Mouse (Mus musculus): ENCODE results near the gene Ampd3. TPM values are rescaled to one million over a fixed set of nuclear protein-coding genes. Genes with fewer than 3 reads are reported as not detected.

The Ampd3 gene
- polyA plus RNA-seq, 1 experiment: 1.8 TPM

DNA sequence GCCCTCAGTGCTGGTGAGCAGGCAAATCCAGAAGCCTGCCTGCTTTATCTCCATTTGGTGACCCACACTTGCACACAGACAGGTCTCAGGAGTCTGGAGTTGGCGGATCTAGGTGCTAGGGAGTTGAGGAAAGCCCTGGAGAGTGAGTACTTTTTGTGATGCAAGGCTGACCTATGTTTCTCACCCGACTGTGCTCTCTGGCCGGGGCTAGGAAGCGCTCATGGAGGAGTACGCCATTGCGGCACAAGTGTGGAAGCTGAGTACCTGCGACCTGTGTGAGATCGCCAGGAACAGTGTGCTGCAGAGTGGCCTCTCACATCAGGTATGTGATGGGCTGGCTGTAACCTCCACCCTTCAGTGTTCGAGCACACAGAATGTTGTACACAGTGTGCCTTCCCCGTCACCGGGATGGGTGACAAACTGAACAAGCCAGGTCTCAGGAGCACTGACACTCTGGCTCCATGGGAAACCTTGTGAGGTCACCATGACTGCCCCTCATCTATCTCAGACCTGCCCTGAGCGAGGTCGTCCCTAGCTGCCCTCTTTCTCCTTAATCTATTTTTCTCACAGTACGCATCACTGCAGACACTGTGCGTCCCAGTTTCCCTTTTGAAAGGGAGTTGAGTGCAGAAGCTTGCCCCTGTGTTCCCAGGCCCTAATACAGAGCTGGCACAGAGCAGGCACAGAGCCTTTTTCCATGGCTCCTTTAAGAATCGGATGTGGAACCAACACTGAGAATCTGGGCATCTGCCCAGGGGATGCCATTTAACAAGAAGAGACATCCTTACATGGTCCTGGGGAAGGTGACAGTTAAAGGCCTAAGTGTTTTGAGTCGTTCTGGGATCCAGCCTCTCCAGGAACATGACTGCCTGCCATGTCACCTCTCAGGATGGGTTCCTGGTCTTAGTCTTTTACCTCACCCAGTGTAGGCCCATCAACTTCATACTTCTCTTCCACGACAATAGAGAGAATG is 41.9 kb downstream of the Ampd3 start:
- Histone ChIP-seq H3K4me1 (ENCODE audit: control insufficient read depth, insufficient read depth, low read length) (no peaks in the 10 kb centered on the region), H3K27ac (ENCODE audit: control insufficient read depth, insufficient read depth, low read depth, low read length) (no peak overlapping the region), H3K36me3 (ENCODE audit: control insufficient read depth, insufficient read depth, low read length) (no peaks in the 10 kb centered on the region), H3K27me3 (ENCODE audit: control insufficient read depth, insufficient read depth, low read length) (no peaks in the 10 kb centered on the region), H3K4me3 (ENCODE audit: control insufficient read depth, low read depth, low read length) (no peak overlapping the region)
- TF ChIP-seq POLR2A (IDR thresholded peaks at IDR 0.05; ENCODE audit: control insufficient read depth, low read depth, low read length) (no peak), CTCF (IDR thresholded peaks at IDR 0.05; ENCODE audit: control insufficient read depth, insufficient read depth, insufficient replicate concordance, low read depth, low read length) (no peak)

GRCm38 (mm10) chr7:110810995-110811394 is 43.0 kb downstream of the Ampd3 start:
- no peak for TF ChIP-seq CTCF (IDR thresholded peaks at IDR 0.05; ENCODE audit: control insufficient read depth, insufficient read depth, insufficient replicate concordance, low read depth, low read length)
- TF ChIP-seq POLR2A (IDR thresholded peaks at IDR 0.05; ENCODE audit: control insufficient read depth, low read depth, low read length): no peak
- H3K36me3 ChIP-seq (ENCODE audit: control insufficient read depth, insufficient read depth, low read length): peaks cover 1% of the 10 kb centered on the region; the same call in 1 of the 2 replicates
- no peaks in the 10 kb centered on the region for H3K27me3 ChIP-seq (ENCODE audit: control insufficient read depth, insufficient read depth, low read length)
- no peak overlapping the region for H3K4me3 ChIP-seq (ENCODE audit: control insufficient read depth, low read depth, low read length)
- no peaks in the 10 kb centered on the region for H3K4me1 ChIP-seq (ENCODE audit: control insufficient read depth, insufficient read depth, low read length)
- no peak overlapping the region for H3K27ac ChIP-seq (ENCODE audit: control insufficient read depth, insufficient read depth, low read depth, low read length)

DNA sequence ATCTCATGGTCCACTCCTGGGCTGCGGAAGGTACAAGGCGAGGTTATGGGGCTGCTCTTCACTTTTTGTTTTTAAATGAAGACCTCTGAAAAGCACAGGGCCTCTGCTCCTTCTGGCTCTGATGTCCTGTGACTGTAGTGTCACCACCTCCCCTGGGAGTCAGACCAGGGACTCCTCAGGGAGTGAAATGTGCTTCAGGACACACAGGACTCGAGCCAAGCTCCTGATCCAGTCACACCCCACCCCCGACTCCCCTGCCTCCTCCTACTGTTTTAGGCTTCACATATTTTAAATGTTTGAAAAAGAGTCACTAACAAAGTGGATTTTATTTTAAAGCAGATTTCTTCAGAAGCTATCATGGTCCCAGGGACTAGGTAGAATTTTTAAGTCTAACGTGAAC is 43.5 kb downstream of the Ampd3 start:
- Histone ChIP-seq H3K36me3 (ENCODE audit: control insufficient read depth, insufficient read depth, low read length) (peaks cover 1% of the 10 kb centered on the region; the same call in 1 of the 2 replicates), H3K4me3 (ENCODE audit: control insufficient read depth, low read depth, low read length) (no peak overlapping the region), H3K27ac (ENCODE audit: control insufficient read depth, insufficient read depth, low read depth, low read length) (no peak overlapping the region), H3K27me3 (ENCODE audit: control insufficient read depth, insufficient read depth, low read length) (no peaks in the 10 kb centered on the region), H3K4me1 (ENCODE audit: control insufficient read depth, insufficient read depth, low read length) (no peaks in the 10 kb centered on the region)
- TF ChIP-seq POLR2A (IDR thresholded peaks at IDR 0.05; ENCODE audit: control insufficient read depth, low read depth, low read length) (no peak), CTCF (IDR thresholded peaks at IDR 0.05; ENCODE audit: control insufficient read depth, insufficient read depth, insufficient replicate concordance, low read depth, low read length) (no peak)

DNA sequence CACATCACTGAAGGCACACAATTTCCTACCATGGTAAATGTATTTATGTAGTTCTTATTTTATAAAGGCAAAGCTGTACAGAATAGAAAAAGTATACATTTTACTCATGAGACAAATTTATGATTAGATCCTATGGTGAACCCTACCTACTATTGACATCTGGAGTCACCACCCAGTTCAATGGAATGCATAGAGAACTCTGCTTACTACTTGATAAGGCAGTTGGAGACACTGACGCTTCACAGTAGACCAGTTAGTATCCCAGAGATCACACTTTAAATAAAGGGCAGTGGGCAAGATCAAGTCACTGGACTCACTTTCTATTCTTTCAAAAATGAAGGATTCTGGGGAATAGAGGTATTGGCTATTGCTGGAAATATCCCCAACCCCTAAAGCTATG is 46.0 kb downstream of the Ampd3 start:
- no peaks in the 10 kb centered on the region for H3K4me1 ChIP-seq (ENCODE audit: control insufficient read depth, insufficient read depth, low read length)
- TF ChIP-seq CTCF (IDR thresholded peaks at IDR 0.05; ENCODE audit: control insufficient read depth, insufficient read depth, insufficient replicate concordance, low read depth, low read length) (no peak), POLR2A (IDR thresholded peaks at IDR 0.05; ENCODE audit: control insufficient read depth, low read depth, low read length) (no peak)
- H3K36me3 ChIP-seq (ENCODE audit: control insufficient read depth, insufficient read depth, low read length): peaks cover 1% of the 10 kb centered on the region
- H3K4me3 ChIP-seq (ENCODE audit: control insufficient read depth, low read depth, low read length): no peak overlapping the region
- H3K27ac ChIP-seq (ENCODE audit: control insufficient read depth, insufficient read depth, low read depth, low read length): no peak overlapping the region
- H3K27me3 ChIP-seq (ENCODE audit: control insufficient read depth, insufficient read depth, low read length): no peaks in the 10 kb centered on the region

DNA sequence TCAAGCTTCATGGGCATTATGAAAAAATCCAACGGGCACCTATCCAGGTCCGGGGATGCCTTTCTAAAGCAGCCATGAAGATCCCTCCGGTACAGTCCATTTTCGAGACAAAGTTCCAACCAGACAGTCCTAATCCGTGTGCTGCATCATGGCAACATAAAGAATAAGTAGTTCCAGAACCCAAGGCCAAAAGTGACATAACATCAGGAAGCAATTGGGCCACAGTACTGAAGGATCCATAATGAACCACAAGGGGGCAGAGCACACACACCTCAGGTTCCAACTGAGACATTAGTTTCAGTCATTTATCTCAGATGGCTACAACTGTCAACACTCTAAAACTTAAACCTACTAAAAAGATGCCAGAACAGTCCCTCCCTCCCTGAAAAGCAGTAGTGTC is 48.0 kb downstream of the Ampd3 start:
- Histone ChIP-seq H3K27me3 (ENCODE audit: control insufficient read depth, insufficient read depth, low read length) (no peaks in the 10 kb centered on the region), H3K4me3 (ENCODE audit: control insufficient read depth, low read depth, low read length) (no peak overlapping the region), H3K27ac (ENCODE audit: control insufficient read depth, insufficient read depth, low read depth, low read length) (no peak overlapping the region), H3K4me1 (ENCODE audit: control insufficient read depth, insufficient read depth, low read length) (no peaks in the 10 kb centered on the region), H3K36me3 (ENCODE audit: control insufficient read depth, insufficient read depth, low read length) (peaks cover 1% of the 10 kb centered on the region)
- TF ChIP-seq POLR2A (IDR thresholded peaks at IDR 0.05; ENCODE audit: control insufficient read depth, low read depth, low read length): no peak
- TF ChIP-seq CTCF (IDR thresholded peaks at IDR 0.05; ENCODE audit: control insufficient read depth, insufficient read depth, insufficient replicate concordance, low read depth, low read length): no peak

DNA sequence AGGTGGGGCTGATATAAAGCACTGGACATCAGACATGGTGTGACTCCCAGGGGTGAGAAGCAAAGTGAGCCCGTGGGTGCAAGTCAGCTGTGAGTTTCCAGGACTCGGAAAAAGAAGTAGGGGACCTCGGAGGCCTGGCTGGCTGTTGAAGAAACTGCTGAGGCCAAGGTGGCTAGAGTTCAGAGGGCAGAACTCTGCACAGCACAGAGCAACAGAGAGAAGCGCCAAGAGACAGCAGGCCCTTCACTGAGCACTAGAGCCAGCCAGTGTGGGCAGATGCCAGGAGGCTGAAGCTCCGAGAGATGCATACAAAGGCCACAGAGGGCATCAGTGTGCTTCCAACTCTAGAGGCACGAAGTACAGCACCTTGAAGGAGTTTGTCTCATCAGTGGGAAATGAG is 50.2 kb downstream of the Ampd3 start:
- Histone ChIP-seq H3K27ac (ENCODE audit: control insufficient read depth, insufficient read depth, low read depth, low read length) (no peak overlapping the region), H3K36me3 (ENCODE audit: control insufficient read depth, insufficient read depth, low read length) (peaks cover 3% of the 10 kb centered on the region), H3K4me3 (ENCODE audit: control insufficient read depth, low read depth, low read length) (no peak overlapping the region), H3K27me3 (ENCODE audit: control insufficient read depth, insufficient read depth, low read length) (no peaks in the 10 kb centered on the region), H3K4me1 (ENCODE audit: control insufficient read depth, insufficient read depth, low read length) (no peaks in the 10 kb centered on the region)
- TF ChIP-seq CTCF (IDR thresholded peaks at IDR 0.05; ENCODE audit: control insufficient read depth, insufficient read depth, insufficient replicate concordance, low read depth, low read length) (no peak), POLR2A (IDR thresholded peaks at IDR 0.05; ENCODE audit: control insufficient read depth, low read depth, low read length) (no peak)

DNA sequence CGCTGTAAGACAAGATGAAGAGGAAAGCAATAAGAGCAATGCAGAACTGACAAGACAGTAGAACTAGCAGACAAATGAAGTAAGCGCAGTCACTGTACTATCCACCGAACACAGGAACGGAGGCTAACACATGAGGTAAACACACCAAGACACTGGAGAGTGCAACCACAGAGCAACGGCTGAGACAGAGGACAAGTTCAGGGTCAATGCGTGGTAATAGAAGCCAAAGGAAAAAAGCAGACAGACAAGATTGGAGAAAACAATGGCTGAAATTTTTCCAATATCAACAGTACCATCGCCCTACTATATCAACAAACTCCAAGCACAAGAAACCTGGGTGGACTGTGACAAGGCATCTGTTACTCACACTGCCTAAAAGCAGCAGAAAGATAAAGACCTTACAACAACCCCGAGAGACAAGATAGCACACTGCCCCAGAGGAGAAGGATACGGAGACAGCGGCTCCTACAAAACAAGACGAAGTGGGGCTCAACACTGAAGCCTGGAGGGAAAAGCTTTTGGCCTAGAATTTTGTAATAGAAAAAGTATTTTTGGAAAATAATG is 50.9 kb downstream of the Ampd3 start:
- Histone ChIP-seq H3K36me3 (ENCODE audit: control insufficient read depth, insufficient read depth, low read length) (peaks cover 3% of the 10 kb centered on the region), H3K27me3 (ENCODE audit: control insufficient read depth, insufficient read depth, low read length) (no peaks in the 10 kb centered on the region), H3K4me1 (ENCODE audit: control insufficient read depth, insufficient read depth, low read length) (no peaks in the 10 kb centered on the region), H3K4me3 (ENCODE audit: control insufficient read depth, low read depth, low read length) (no peak overlapping the region), H3K27ac (ENCODE audit: control insufficient read depth, insufficient read depth, low read depth, low read length) (no peak overlapping the region; the same call in 1 of the 2 replicates)
- TF ChIP-seq CTCF (IDR thresholded peaks at IDR 0.05; ENCODE audit: control insufficient read depth, insufficient read depth, insufficient replicate concordance, low read depth, low read length) (no peak), POLR2A (IDR thresholded peaks at IDR 0.05; ENCODE audit: control insufficient read depth, low read depth, low read length) (no peak)

Measured in testis, adult 2 months (tissue).